Mouse (Mus musculus) adrenal gland, postnatal 10 days (tissue): Measurements from ENCODE around the gene Zdhhc19. TPM values are rescaled to one million over a fixed set of nuclear protein-coding genes. Genes with fewer than 3 reads are reported as not detected.
"Not testable (repeated sequence)": the region's sequence is repeated elsewhere in the genome, so short reads cannot be mapped to it uniquely, and the experiment has no call there.

ENCODE experiments used
- DNase-seq: peaks from one replicate; pipeline ENCODE4 v3.0.0; 2021; ENCODE audit warnings: mixed read lengths
- total RNA-seq, 2 experiments: library from RNA; stranded (reverse); gene quantifications; 2 replicates each; pipeline ENCODE4 v1.2.3; 2021

Gene Zdhhc19
- total RNA-seq, 2 experiments from 2014 or later = not detected

GRCm38 (mm10) chr16:32487234-32488111 lies 8.6 kb upstream of the Zdhhc19 start, which contains the start of gene Slc51a:
TSS of gene Slc51a (minus strand) at chr16:32487879.
- DNase-seq = no peak

GRCm38 (mm10) chr16:32488939-32489338 lies 7.1 kb upstream of the Zdhhc19 start:
- DNase-seq = no peak

GRCm38 (mm10) chr16:32494371-32494770 lies 1.7 kb upstream of the Zdhhc19 start:
- DNase-seq = not testable (repeated sequence)

- DNase-seq = no peak
Observed at GRCm38 (mm10) chr16:32498996-32499395, 2.9 kb downstream of the Zdhhc19 start.

GRCm38 (mm10) chr16:32499430-32500037 lies 3.5 kb downstream of the Zdhhc19 start:
- DNase-seq = peak; percentile 93

GRCm38 (mm10) chr16:32501459-32501858 lies 5.4 kb downstream of the Zdhhc19 start:
- DNase-seq = no peak

- no peak for DNase-seq
Observed at GRCm38 (mm10) chr16:32502621-32503335, 6.7 kb downstream of the Zdhhc19 start.

GRCm38 (mm10) chr16:32503633-32504032 lies 7.6 kb downstream of the Zdhhc19 start:
- DNase-seq = no peak

GRCm38 (mm10) chr16:32506298-32506697 lies 10.2 kb downstream of the Zdhhc19 start:
- peak; percentile 52 for DNase-seq

GRCm38 (mm10) chr16:32506868-32507267 lies 10.8 kb downstream of the Zdhhc19 start:
- no peak for DNase-seq

GRCm38 (mm10) chr16:32507407-32507806 lies 11.3 kb downstream of the Zdhhc19 start:
- DNase-seq = peak; percentile 80

- no peak for DNase-seq
Observed at GRCm38 (mm10) chr16:32508035-32508434, 12.0 kb downstream of the Zdhhc19 start.

GRCm38 (mm10) chr16:32508506-32509065 lies 12.5 kb downstream of the Zdhhc19 start:
- DNase-seq = no peak

- peak; percentile 76 for DNase-seq
Observed at GRCm38 (mm10) chr16:32509066-32509942, 13.2 kb downstream of the Zdhhc19 start.

GRCm38 (mm10) chr16:32510399-32511337 lies 14.6 kb downstream of the Zdhhc19 start:
- no peak for DNase-seq

GRCm38 (mm10) chr16:32511338-32511734 lies 15.3 kb downstream of the Zdhhc19 start:
- DNase-seq = no peak

- no peak for DNase-seq
Observed at GRCm38 (mm10) chr16:32511827-32512490, 15.9 kb downstream of the Zdhhc19 start.

- DNase-seq = peak; percentile 79
Observed at GRCm38 (mm10) chr16:32512921-32513320, 16.9 kb downstream of the Zdhhc19 start.

- no peak for DNase-seq
Observed at GRCm38 (mm10) chr16:32513401-32513800, 17.3 kb downstream of the Zdhhc19 start.

- DNase-seq = no peak
Observed at GRCm38 (mm10) chr16:32513948-32514347, 17.9 kb downstream of the Zdhhc19 start.
